Mouse (Mus musculus): ENCODE measurements at regions not wholly inside any gene's neighbourhood (a gene's known extent, or its start where the extent isn't known, plus 50 kb on each side); places are given as distances from the start of the nearest gene placed in this dataset.

GRCm38 (mm10) chr5:46278190-46278589, 420.8 kb upstream of the Lcorl start:
- no peak for DNase-seq (ENCODE audit: low spot score in 2 of 2)

- no peak for DNase-seq (ENCODE audit: low spot score in 2 of 2)
These were observed 399.3 kb upstream of the Lcorl start for GRCm38 (mm10) chr5:46256730-46257129.

DNA sequence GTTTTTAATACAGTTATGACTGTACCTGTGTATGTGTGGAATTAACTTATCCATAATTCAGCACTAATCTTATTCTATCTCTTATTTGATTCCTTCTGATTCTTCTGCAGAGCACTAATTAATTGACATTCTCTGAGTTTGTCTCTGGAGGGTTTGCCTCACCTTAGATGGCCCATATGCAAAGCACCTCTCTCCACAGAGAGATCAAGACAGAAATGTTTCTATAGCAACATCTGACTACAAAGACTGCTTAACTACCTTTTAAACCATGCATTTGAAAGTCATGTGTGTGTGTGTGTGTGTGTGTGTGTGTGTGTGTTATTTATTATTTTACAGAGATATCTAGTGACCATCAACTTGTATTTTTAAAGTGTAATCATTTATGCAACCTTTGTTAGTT, 396.5 kb upstream of the Lcorl start:
- DNase-seq (ENCODE audit: low spot score in 2 of 2) = no peak

- DNase-seq (ENCODE audit: low spot score in 2 of 2) = no peak
These were observed 378.1 kb upstream of the Lcorl start for GRCm38 (mm10) chr5:46235364-46236067.

DNA sequence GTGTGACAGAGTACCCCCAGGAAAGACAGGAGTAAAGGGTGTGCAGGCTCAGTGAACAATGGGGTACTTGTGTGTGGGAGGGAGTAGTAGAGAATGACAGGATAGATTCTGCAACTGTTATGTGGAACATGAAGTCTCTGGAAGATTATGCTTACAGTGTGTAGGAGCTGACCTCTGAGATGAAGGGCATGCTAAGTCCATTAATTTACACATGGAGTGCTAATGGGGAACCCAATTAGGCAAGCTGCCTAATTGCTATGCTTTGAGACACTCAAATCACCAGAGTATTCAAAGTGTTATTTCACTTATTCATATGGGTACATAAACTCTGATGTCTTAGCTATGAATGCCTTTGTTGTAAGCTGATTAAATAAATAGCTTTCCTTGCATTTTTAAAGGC, 375.4 kb upstream of the Lcorl start:
- no peak for DNase-seq (ENCODE audit: low spot score in 2 of 2)

DNA sequence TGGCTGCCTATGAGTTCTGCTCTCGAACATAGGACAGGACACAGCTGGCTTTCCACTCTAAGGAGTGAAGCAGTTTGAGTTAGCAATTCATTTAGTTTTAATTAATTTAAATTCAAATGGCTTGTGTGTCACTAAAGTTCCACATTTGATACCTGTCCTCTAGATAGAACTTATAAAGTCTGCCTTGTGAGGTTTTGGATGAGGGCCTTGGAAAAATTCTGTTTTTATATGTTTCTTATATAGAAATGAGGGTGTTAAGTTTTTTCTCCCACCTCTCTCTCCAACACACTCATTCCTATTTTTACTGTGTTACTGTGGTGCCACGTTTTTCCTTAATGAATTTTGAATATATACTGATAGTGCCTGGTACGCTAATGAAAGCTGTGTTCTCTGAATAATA, 371.3 kb upstream of the Lcorl start:
- no peak for DNase-seq (ENCODE audit: low spot score in 2 of 2)

- DNase-seq (ENCODE audit: low spot score in 2 of 2) = no peak
These were observed 355.5 kb upstream of the Lcorl start for GRCm38 (mm10) chr5:46212845-46213468.

- no peak for DNase-seq (ENCODE audit: low spot score in 2 of 2)
These were observed 351.7 kb upstream of the Lcorl start for GRCm38 (mm10) chr5:46209076-46209475.

GRCm38 (mm10) chr5:46203744-46204143, 346.3 kb upstream of the Lcorl start:
- no peak for DNase-seq (ENCODE audit: low spot score in 2 of 2)

GRCm38 (mm10) chr5:46202457-46202772, 345.0 kb upstream of the Lcorl start:
- no peak for DNase-seq (ENCODE audit: low spot score in 2 of 2)

DNA sequence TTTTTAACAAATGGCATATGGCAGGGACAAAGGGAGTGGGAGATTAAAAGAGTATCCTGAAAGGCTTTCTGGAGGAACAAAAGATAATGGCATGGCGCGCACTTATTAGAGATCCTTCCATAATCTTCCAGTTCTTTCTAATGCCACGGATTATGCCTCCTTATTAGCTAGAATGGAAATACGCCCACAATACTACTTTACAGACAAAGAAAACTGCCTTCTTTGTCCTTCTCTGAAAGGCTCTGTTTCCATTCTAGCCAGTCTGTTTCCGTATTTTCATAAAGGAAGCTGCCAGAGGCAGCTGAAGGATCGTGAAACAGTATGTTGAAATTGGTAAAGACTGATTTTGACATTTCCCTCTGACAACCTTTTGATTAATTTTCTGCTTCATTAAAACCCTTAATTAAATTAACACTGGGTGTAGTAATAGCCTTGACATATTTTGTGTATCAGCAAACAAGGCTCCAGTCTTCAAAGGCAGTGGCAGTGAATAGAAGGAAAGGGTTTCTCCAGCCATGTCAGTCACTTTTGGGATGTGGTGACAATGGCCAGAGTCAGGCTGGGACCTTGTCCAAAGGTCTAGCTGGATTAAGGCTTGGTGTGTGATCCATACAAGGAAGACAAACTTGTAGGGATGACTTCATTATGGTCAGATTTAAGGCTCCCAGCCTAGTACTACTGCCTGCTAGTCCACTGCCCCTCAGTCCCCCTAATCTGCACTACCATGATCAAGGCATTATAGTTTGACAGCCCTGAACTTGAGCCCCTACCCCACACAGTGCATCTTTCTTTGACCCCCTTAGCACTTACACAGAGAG, 344.4 kb upstream of the Lcorl start:
- no peak for DNase-seq (ENCODE audit: low spot score in 2 of 2)

DNA sequence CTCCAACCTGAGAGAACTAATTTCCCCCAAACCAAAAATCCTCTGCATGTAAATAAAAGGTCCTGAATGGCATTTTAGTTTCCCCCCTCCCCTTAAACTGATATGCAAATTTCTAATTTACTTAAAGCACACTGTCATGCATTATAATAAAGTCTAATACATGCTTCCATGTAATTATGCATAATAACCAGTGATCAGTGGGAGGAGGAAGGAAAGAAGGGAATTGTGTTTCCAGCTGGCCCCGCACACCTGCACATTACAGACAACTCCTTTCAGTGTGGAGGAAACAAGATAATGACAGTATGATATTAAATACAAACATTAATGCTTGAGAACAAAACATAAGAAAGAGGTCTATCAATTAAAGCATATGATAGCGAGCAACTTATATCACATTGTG, 329.5 kb upstream of the Lcorl start:
- no peak for DNase-seq (ENCODE audit: low spot score in 2 of 2)

- no peak for DNase-seq (ENCODE audit: low spot score in 2 of 2)
These were observed 324.7 kb upstream of the Lcorl start for GRCm38 (mm10) chr5:46182157-46182556.

DNA sequence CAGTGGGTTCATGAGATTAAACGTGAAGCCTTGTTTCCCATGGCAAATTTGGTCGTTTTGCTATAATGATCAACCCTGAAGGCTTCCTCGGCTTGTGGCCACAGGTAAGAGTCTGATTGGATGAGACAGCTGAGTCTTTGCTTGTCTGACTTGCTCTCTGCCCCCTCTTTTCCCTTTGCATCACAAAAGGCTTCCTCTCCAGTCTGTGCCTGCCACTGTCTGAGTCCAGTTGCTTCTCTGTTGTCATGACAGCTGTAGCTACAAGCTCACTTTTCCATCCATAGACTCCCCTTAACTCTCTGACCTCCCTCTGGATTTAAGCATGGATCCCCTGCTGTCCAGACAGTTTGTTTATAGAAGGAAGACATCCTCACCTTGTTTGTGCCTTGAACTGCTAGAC, 314.9 kb upstream of the Lcorl start:
- DNase-seq (ENCODE audit: low spot score in 2 of 2) = no peak

- no peak for DNase-seq (ENCODE audit: low spot score in 2 of 2)
These were observed 303.4 kb upstream of the Lcorl start for GRCm38 (mm10) chr5:46160774-46161173.

DNA sequence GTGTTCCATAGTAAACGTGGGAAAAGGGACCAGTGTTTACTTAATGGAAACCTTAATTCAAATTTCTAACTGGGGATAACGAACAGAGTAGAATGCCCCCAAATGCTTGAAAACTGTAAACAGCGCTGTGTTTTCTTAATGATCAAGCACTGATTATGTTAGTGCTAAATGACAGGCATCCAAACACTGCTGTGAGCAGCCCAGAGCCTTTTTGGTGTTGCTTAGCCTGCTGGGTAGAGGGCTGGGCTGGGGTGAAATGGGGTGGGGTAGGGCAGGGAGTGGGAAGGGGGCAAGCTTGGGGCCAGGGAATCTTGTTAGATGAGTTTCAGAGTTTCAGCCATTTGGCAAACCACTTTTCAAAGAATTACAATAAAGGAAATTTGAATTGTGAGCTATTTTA, 294.6 kb upstream of the Lcorl start:
- DNase-seq (ENCODE audit: low spot score in 2 of 2) = no peak

GRCm38 (mm10) chr5:46150825-46151224, 293.4 kb upstream of the Lcorl start:
- DNase-seq (ENCODE audit: low spot score in 2 of 2) = no peak

GRCm38 (mm10) chr5:46149851-46150615, 292.6 kb upstream of the Lcorl start:
- no peak for DNase-seq (ENCODE audit: low spot score in 2 of 2)

DNA sequence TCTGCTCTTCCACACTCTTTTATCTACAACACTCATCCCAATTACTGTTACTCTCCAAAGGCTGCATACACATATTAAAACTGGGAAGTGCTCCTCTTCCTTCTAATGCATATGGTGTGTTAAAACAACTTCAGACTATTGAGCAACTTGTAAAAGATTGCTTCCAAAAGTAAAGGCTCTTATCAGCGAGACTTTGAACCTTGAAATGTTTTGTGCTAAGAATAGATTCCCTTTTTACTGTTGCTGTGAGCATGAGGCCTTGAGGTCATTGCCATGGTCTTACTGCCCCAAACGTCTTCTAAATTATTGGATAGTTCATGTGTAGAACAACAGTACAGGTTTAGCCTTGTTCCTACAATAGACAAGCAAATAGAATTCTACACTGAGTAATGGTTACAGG, 281.6 kb upstream of the Lcorl start:
- no peak for DNase-seq (ENCODE audit: low spot score in 2 of 2)

DNA sequence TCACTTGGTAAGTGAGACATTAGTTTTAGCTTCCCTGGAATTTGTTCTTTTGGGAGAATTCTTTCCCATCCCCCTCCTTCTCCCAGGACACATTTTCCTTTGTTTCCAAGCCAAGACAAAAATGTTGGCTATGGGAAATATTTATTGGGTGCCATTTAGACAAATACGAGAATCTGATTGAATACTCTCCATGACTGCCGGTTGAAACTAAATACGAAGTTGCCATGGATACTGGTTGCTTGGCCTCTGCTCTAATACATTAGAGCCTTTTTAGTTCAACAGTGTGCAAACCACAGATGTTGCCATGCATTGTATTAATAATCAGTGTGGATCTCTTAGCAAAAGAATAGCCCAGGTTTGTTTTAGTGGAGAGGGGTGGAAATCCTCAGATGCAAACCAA, 280.3 kb upstream of the Lcorl start:
- no peak for DNase-seq (ENCODE audit: low spot score in 2 of 2)

GRCm38 (mm10) chr5:46108020-46108419, 250.6 kb upstream of the Lcorl start:
- DNase-seq (ENCODE audit: low spot score in 2 of 2) = no peak

DNA sequence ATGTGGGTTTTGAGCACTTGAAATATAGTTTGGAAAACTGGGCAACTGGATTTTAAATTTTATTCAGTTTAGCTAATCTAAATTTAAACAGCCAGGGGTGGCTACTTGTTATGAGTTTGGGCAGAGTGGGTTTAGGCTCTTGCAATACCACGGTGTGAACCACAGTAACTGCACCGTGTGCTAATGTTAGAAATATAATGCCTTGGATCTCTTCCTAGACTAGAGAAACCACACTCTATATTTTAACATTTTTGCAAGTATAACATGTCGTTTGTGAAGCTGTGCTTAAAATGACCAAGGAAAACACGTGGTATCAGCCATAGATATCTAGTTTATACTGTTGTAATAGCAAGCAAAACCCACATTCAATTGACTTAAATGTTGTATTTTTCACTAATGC, 245.9 kb upstream of the Lcorl start:
- DNase-seq (ENCODE audit: low spot score in 2 of 2) = no peak

Data from layer of hippocampus, adult 8-10 months (tissue).